Mouse (Mus musculus): Measurements from ENCODE around the gene Scaf8. TPM values are rescaled to one million over a fixed set of nuclear protein-coding genes. Genes with fewer than 3 reads are reported as not detected.
A peak's percentile ranks its signal among the peaks of the same experiment; 100 is the strongest.

Scaf8 gene
- polyA plus RNA-seq, 1 experiment from 2014 or later: 45.4 TPM

GRCm38 (mm10) chr17:3230231-3231000, 115.6 kb downstream of the Scaf8 start:
- ATAC-seq (no peak), DNase-seq (ENCODE audit: low read depth, low spot score) (no peak)
- ChIA-PET CTCF (interaction anchor here (0.6 to 1.4 kb wide), 4 partner anchors 11 to 279 kb away, joined by 3 read pairs; no protein-coding TSS in a partner anchor), POLR2A (no interaction called here)
- in situ Hi-C loops (cut with MboI; ENCODE audit: low pct_unique_long_range_greater_than_20kb): no loop called here
- peak; percentile 91 for TF ChIP-seq CTCF (IDR thresholded peaks at IDR 0.05)
- H3K27me3 ChIP-seq: no peaks in the 10 kb centered on the region

GRCm38 (mm10) chr17:3232626-3233025, 117.9 kb downstream of the Scaf8 start:
- H3K27me3 ChIP-seq: no peaks in the 10 kb centered on the region
- in situ Hi-C loops (cut with MboI; ENCODE audit: low pct_unique_long_range_greater_than_20kb): no loop called here
- no peak for TF ChIP-seq CTCF (IDR thresholded peaks at IDR 0.05)
- ChIA-PET POLR2A (no interaction called here), CTCF (no interaction called here)
- DNase-seq (ENCODE audit: low read depth, low spot score) (no peak), ATAC-seq (no peak)

DNA sequence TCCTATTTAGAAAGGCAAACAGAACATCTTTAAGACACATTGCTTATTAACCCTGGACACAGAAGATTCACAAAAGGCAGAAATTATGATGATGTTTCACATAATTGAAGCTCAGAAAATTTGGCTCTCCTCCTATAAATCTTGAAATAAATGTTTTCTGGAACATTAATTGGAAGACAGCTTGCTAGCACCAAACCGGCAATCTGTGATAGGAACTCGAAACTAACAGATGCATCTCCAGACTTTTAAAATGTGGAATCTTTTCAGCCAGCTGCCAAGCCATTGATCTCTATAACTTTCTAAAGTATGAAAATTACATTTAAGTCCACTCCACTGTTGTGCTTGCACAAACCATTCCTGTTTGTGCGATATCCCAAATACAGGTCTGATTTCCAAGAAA, 128.9 kb downstream of the Scaf8 start:
- CTCF ChIA-PET: interaction anchor here (1.7 kb wide), 1 partner anchor 159 kb away, joined by 3 read pairs; no protein-coding TSS in a partner anchor
- POLR2A ChIA-PET: no interaction called here
- in situ Hi-C loops (cut with MboI; ENCODE audit: low pct_unique_long_range_greater_than_20kb): no loop called here
- DNase-seq (ENCODE audit: low read depth, low spot score): no peak
- no peak for ATAC-seq
- no peak for TF ChIP-seq CTCF (IDR thresholded peaks at IDR 0.05)
- H3K27me3 ChIP-seq: no peaks in the 10 kb centered on the region

- no peaks in the 10 kb centered on the region for H3K27me3 ChIP-seq
- TF ChIP-seq CTCF (IDR thresholded peaks at IDR 0.05): no peak
- POLR2A ChIA-PET: interaction anchor here (0.6 kb wide), 1 partner anchor 392 kb away, joined by 6 read pairs; no protein-coding TSS in a partner anchor
- ATAC-seq (no peak), DNase-seq (ENCODE audit: low read depth, low spot score) (no peak)
- in situ Hi-C loops (cut with MboI; ENCODE audit: low pct_unique_long_range_greater_than_20kb): no loop called here
- CTCF ChIA-PET: interaction anchor here (1.6 to 2.5 kb wide), 2 partner anchors 9 to 19 kb away, joined by 6 to 8 read pairs; no protein-coding TSS in a partner anchor
Measured at GRCm38 (mm10) chr17:3244881-3245739, 130.3 kb downstream of the Scaf8 start.

DNA sequence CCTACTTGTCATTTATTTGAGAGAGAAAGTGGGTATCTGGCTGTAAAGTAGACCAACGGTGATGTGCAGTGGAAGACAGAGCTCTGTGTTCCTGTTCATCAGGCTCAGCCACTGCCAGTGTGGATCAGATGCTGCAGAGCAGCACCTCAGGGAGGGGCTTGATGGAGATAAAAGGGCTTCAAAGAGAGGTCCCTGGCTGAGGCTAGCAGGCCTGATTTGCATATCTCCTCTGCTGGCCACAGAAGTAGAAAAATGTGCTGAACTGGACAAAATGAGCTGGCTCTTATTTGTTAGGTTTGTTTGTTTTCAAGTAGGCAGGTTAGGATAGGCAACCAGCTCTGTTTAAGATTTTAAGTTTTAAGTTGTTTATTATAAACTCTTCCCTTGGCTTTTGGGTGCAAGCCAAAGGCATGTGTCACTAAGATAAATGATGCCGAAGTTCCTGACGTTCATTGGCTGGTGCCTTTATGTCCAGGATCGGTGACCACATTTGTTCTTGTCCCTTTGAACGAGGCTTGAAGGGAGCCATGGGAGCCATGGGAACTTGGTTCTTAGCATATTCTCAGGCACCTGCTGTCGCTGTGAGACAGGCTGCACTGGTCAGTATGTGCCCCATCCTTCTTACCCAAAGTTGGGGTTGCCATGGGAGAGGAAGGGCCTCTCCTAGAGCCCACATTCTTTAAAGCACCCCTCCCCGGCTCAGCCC, 132.0 kb downstream of the Scaf8 start:
- in situ Hi-C loops (cut with MboI; ENCODE audit: low pct_unique_long_range_greater_than_20kb): no loop called here
- no peaks in the 10 kb centered on the region for H3K27me3 ChIP-seq
- POLR2A ChIA-PET: no interaction called here
- ATAC-seq (peak; percentile 26), DNase-seq (ENCODE audit: low read depth, low spot score) (no peak)
- CTCF ChIA-PET: interaction anchor here (0.9 to 2.5 kb wide), 3 partner anchors 10 to 192 kb away, joined by 3 to 8 read pairs (median 4); no protein-coding TSS in a partner anchor
- TF ChIP-seq CTCF (IDR thresholded peaks at IDR 0.05): no peak

Other genes starting within 250 kb of the Scaf8 start
- 13.8 TPM for gene Tiam2, start 211.6 kb downstream of the Scaf8 start, polyA plus RNA-seq (2021)

Measured in Patski (cell line).